16 mouse cellular contexts compared by ENCODE assay signal in the genomic region with DNA sequence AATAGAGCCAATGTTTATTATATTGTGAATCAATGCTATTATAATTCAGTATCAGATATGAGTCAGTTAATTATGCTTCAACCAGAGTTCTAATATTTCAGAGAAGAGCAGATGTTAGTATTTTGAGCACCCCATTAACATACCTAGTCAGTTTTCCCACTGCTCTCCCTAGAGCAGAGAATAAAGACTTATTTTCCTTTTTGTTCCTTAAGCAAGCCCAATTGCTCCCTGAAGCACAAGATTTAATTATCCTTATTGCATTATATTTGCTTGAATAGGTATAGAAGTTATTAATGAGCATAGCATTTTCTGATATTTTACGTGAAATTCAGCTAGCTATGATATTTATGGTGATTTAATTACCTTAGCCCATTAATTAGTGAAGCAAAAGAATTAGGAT.
"Had no signal": no experiment of that assay in that cellular context is flagged by ENCODE, and none has a peak within 500 bp of the region (broad histone marks: within the 10 kb centered on the region; RNA-seq: fewer than 3 reads in every experiment).

No protein-coding gene starts in this region.

- H3K4me1 ChIP-seq: neural tube, embryonic 12.5 days; neural tube, embryonic 13.5 days; neural tube, embryonic 15.5 days; stomach, embryonic 15.5 days had no signal

- H3K4me2 ChIP-seq: neural tube, embryonic 12.5 days; neural tube, embryonic 13.5 days; neural tube, embryonic 15.5 days; stomach, embryonic 15.5 days had no signal

- DNase-seq: right cerebral cortex, adult 18-20 months; right cerebral cortex, postnatal 14 days; right cerebral cortex, postnatal 25 days; right cerebral cortex, postnatal 4 days; spleen, adult 18-20 months; thymus, adult 18-20 months; thymus, adult 2 months; thymus, postnatal 14 days; thymus, postnatal 25 days; thymus, postnatal 36 days; thymus, postnatal 4 days had no signal

- H3K27ac ChIP-seq: neural tube, embryonic 12.5 days; neural tube, embryonic 13.5 days; neural tube, embryonic 15.5 days; stomach, embryonic 15.5 days; stomach, postnatal 0 days had no signal

- H3K36me3 ChIP-seq: neural tube, embryonic 12.5 days; neural tube, embryonic 13.5 days; neural tube, embryonic 15.5 days; stomach, embryonic 15.5 days had no signal

- H3K4me3 ChIP-seq: neural tube, embryonic 12.5 days; neural tube, embryonic 13.5 days; neural tube, embryonic 15.5 days; stomach, embryonic 15.5 days had no signal

- H3K27me3 ChIP-seq: neural tube, embryonic 12.5 days; neural tube, embryonic 13.5 days; neural tube, embryonic 15.5 days; stomach, embryonic 15.5 days had no signal

- H3K9me3 ChIP-seq: neural tube, embryonic 12.5 days; neural tube, embryonic 13.5 days; neural tube, embryonic 15.5 days; stomach, embryonic 15.5 days had no signal

- H3K9ac ChIP-seq: neural tube, embryonic 12.5 days; neural tube, embryonic 13.5 days; neural tube, embryonic 15.5 days; stomach, embryonic 15.5 days had no signal
